7 mouse cellular contexts compared by ENCODE assay signal in genomic region chr7:126376903-126377277, GRCm38 (mm10). TPM values are rescaled to one million over a fixed set of nuclear protein-coding genes. Genes with fewer than 3 reads are reported as not detected.
DNase-seq lines count a peak whose midpoint lies in the region; ATAC-seq lines count a peak whose summit lies in the region.

No protein-coding gene starts in this region.

- no peaks in the 10 kb centered on the region for H3K36me3 ChIP-seq in lung, embryonic 16.5 days (ENCODE audit: control insufficient read depth, insufficient read depth, low read length)
- H3K36me3 ChIP-seq in embryonic facial prominence, embryonic 11.5 days (replicated peaks; ENCODE audit: control insufficient read depth, insufficient read depth, low read depth, low read length) = no peaks in the 10 kb centered on the region; the same call in 1 of the 2 replicates
- H3K36me3 ChIP-seq in heart, embryonic 15.5 days = peaks cover 23% of the 10 kb centered on the region
- H3K36me3 ChIP-seq in liver, embryonic 12.5 days = peaks cover 37% of the 10 kb centered on the region
- no peaks in the 10 kb centered on the region for H3K36me3 ChIP-seq in stomach, embryonic 16.5 days (ENCODE audit: control insufficient read depth, insufficient read depth, low read length)

- peak overlapping the region; percentile 94 for H3K4me2 ChIP-seq in lung, embryonic 16.5 days (ENCODE audit: low read depth, low read length)
- peak overlapping the region; percentile 94 for H3K4me2 ChIP-seq in embryonic facial prominence, embryonic 11.5 days (ENCODE audit: low read depth, low read length)
- H3K4me2 ChIP-seq in heart, embryonic 15.5 days = peak overlapping the region; percentile 96
- H3K4me2 ChIP-seq in liver, embryonic 12.5 days = peak overlapping the region; percentile 97
- H3K4me2 ChIP-seq in stomach, embryonic 16.5 days (ENCODE audit: low read depth, low read length) = peak overlapping the region; percentile 96

- H3K4me1 ChIP-seq in lung, embryonic 16.5 days (replicated peaks; ENCODE audit: control insufficient read depth, insufficient read depth, low read length) = peaks cover 17% of the 10 kb centered on the region
- no peaks in the 10 kb centered on the region for H3K4me1 ChIP-seq in embryonic facial prominence, embryonic 11.5 days (ENCODE audit: control insufficient read depth, insufficient read depth, low read length)
- peaks cover 22% of the 10 kb centered on the region for H3K4me1 ChIP-seq in heart, embryonic 15.5 days (replicated peaks)
- peaks cover 37% of the 10 kb centered on the region for H3K4me1 ChIP-seq in liver, embryonic 12.5 days
- peaks cover 10% of the 10 kb centered on the region for H3K4me1 ChIP-seq in stomach, embryonic 16.5 days (ENCODE audit: control insufficient read depth, insufficient read depth, low read length)

- ATAC-seq in lung, embryonic 16.5 days (ENCODE audit: low read depth) = peak; percentile 55
- no peak for ATAC-seq in embryonic facial prominence, embryonic 11.5 days (replicated peaks; ENCODE audit: insufficient number of reproducible peaks, low FRiP score, low TSS enrichment, low read depth)
- ATAC-seq in heart, embryonic 15.5 days (replicated peaks; ENCODE audit: insufficient number of reproducible peaks, insufficient read depth, low FRiP score, low read depth) = no peak; the same call in none of the 2 replicates
- ATAC-seq in liver, embryonic 12.5 days = peak; percentile 58
- ATAC-seq in stomach, embryonic 16.5 days (ENCODE audit: insufficient read depth, low FRiP score) = peak; percentile 52; the same call in 1 of the 2 replicates

- peak overlapping the region; percentile 36; the same call in 1 of the 2 replicates for H3K27ac ChIP-seq in lung, embryonic 16.5 days (ENCODE audit: low read length)
- no peak overlapping the region for H3K27ac ChIP-seq in embryonic facial prominence, embryonic 11.5 days (replicated peaks; ENCODE audit: low read depth, low read length)
- H3K27ac ChIP-seq in heart, embryonic 15.5 days = 0 out of 2 replicates have a peak overlapping the region, but pooled peaks have one; percentile 6
- H3K27ac ChIP-seq in liver, embryonic 12.5 days = peak overlapping the region; percentile 69
- no peak overlapping the region for H3K27ac ChIP-seq in stomach, embryonic 16.5 days (ENCODE audit: low read length)

- no peaks in the 10 kb centered on the region for H3K9me3 ChIP-seq in lung, embryonic 16.5 days (ENCODE audit: control insufficient read depth, low read length)
- H3K9me3 ChIP-seq in embryonic facial prominence, embryonic 11.5 days (replicated peaks; ENCODE audit: control insufficient read depth, low read length) = no peaks in the 10 kb centered on the region
- no peaks in the 10 kb centered on the region for H3K9me3 ChIP-seq in heart, embryonic 15.5 days (replicated peaks)
- H3K9me3 ChIP-seq in liver, embryonic 12.5 days (replicated peaks) = no peaks in the 10 kb centered on the region
- H3K9me3 ChIP-seq in stomach, embryonic 16.5 days (replicated peaks; ENCODE audit: control insufficient read depth, low read length) = no peaks in the 10 kb centered on the region

- DNase-seq in lung, postnatal 4 days = no peak
- DNase-seq in embryonic facial prominence, embryonic 11.5 days (ENCODE audit: low spot score) = no peak
- no peak for DNase-seq in ovary, postnatal 10 days (ENCODE audit: low spot score)

- H3K27me3 ChIP-seq in lung, embryonic 16.5 days (ENCODE audit: control insufficient read depth, insufficient read depth, low read depth, low read length) = no peaks in the 10 kb centered on the region
- H3K27me3 ChIP-seq in embryonic facial prominence, embryonic 11.5 days (ENCODE audit: control insufficient read depth, insufficient read depth, low read length) = no peaks in the 10 kb centered on the region
- H3K27me3 ChIP-seq in heart, embryonic 15.5 days = 0 out of 2 replicates have a peak, but pooled peaks cover 6% of the 10 kb centered on the region
- no peaks in the 10 kb centered on the region for H3K27me3 ChIP-seq in liver, embryonic 12.5 days (replicated peaks)
- H3K27me3 ChIP-seq in stomach, embryonic 16.5 days (ENCODE audit: control insufficient read depth, insufficient read depth, low read length) = no peaks in the 10 kb centered on the region

- H3K9ac ChIP-seq in lung, embryonic 16.5 days (ENCODE audit: low read length) = peak overlapping the region; percentile 89
- peak overlapping the region; percentile 84 for H3K9ac ChIP-seq in embryonic facial prominence, embryonic 11.5 days (replicated peaks; ENCODE audit: low read length)
- H3K9ac ChIP-seq in heart, embryonic 15.5 days = peak overlapping the region; percentile 73
- peak overlapping the region; percentile 89 for H3K9ac ChIP-seq in liver, embryonic 12.5 days
- H3K9ac ChIP-seq in stomach, embryonic 16.5 days (ENCODE audit: low read length) = peak overlapping the region; percentile 81

- 0% methylated on average over 27 of the region's 27 CpGs for WGBS in lung, embryonic 16.5 days
- under 1% methylated on average over 27 of the region's 27 CpGs for WGBS in embryonic facial prominence, embryonic 11.5 days
- WGBS in heart, embryonic 15.5 days = under 1% methylated on average over 27 of the region's 27 CpGs
- whole genome bisulfite sequencing in liver, embryonic 12.5 days (ENCODE audit: insufficient replicate concordance) = under 1% methylated on average over 27 of the region's 27 CpGs
- 1% methylated on average over 27 of the region's 27 CpGs for WGBS in stomach, embryonic 16.5 days

- peak overlapping the region; percentile 93 for H3K4me3 ChIP-seq in lung, embryonic 16.5 days (ENCODE audit: low read length)
- H3K4me3 ChIP-seq in embryonic facial prominence, embryonic 11.5 days (ENCODE audit: low read depth, low read length) = peak overlapping the region; percentile 94
- peak overlapping the region; percentile 73 for H3K4me3 ChIP-seq in heart, embryonic 15.5 days
- H3K4me3 ChIP-seq in liver, embryonic 12.5 days = peak overlapping the region; percentile 94
- peak overlapping the region; percentile 80 for H3K4me3 ChIP-seq in stomach, embryonic 16.5 days (replicated peaks; ENCODE audit: low read length)

RNA-seq across cellular contexts. Expression of gene Spns1, which starts 0.4 kb away (rescaled TPM):
- polyA plus RNA-seq in lung, embryonic 16.5 days (2015; fragmentation: Nextera tagmentation; extraction: Ambion mirVana) = 54.3 and 55.1 TPM in 2 replicates
- polyA plus RNA-seq in embryonic facial prominence, embryonic 11.5 days (2014; fragmentation: Nextera tagmentation; extraction: Ambion mirVana) = 31.5 and 35.0 TPM in 2 replicates
- 36.0 and 46.3 TPM in 2 replicates for polyA plus RNA-seq in heart, embryonic 15.5 days (2015; fragmentation: Nextera tagmentation; extraction: Ambion mirVana)
- polyA plus RNA-seq in liver, embryonic 12.5 days (2016; fragmentation: Nextera tagmentation; extraction: Ambion mirVana) = 27.3 and 29.1 TPM in 2 replicates
- polyA plus RNA-seq in stomach, embryonic 16.5 days (2015; fragmentation: Nextera tagmentation; extraction: Ambion mirVana) = 48.1 and 52.4 TPM in 2 replicates

RNA-seq across cellular contexts. Expression of gene Lat, which starts 7.5 kb away (rescaled TPM):
- 4.5 and 10.9 TPM in 2 replicates for polyA plus RNA-seq in lung, embryonic 16.5 days (2015; fragmentation: Nextera tagmentation; extraction: Ambion mirVana)
- polyA plus RNA-seq in embryonic facial prominence, embryonic 11.5 days (2014; fragmentation: Nextera tagmentation; extraction: Ambion mirVana) = 2.1 and 3.5 TPM in 2 replicates
- polyA plus RNA-seq in heart, embryonic 15.5 days (2015; fragmentation: Nextera tagmentation; extraction: Ambion mirVana) = 4.3 and 22.6 TPM in 2 replicates
- polyA plus RNA-seq in liver, embryonic 12.5 days (2016; fragmentation: Nextera tagmentation; extraction: Ambion mirVana) = 14.5 and 15.6 TPM in 2 replicates
- polyA plus RNA-seq in stomach, embryonic 16.5 days (2015; fragmentation: Nextera tagmentation; extraction: Ambion mirVana) = 0.51 and 2.0 TPM in 2 replicates

RNA-seq across cellular contexts. Expression of gene Nfatc2ip, which starts 19.6 kb away (rescaled TPM):
- 2.3 and 2.4 TPM in 2 replicates for polyA plus RNA-seq in lung, embryonic 16.5 days (2015; fragmentation: Nextera tagmentation; extraction: Ambion mirVana)
- polyA plus RNA-seq in embryonic facial prominence, embryonic 11.5 days (2014; fragmentation: Nextera tagmentation; extraction: Ambion mirVana) = 3.5 and 4.3 TPM in 2 replicates
- 1.4 and 2.6 TPM in 2 replicates for polyA plus RNA-seq in heart, embryonic 15.5 days (2015; fragmentation: Nextera tagmentation; extraction: Ambion mirVana)
- polyA plus RNA-seq in liver, embryonic 12.5 days (2016; fragmentation: Nextera tagmentation; extraction: Ambion mirVana) = 3.6 and 3.7 TPM in 2 replicates
- 1.1 and 1.4 TPM in 2 replicates for polyA plus RNA-seq in stomach, embryonic 16.5 days (2015; fragmentation: Nextera tagmentation; extraction: Ambion mirVana)

RNA-seq across cellular contexts. Expression of gene Cd19, which starts 37.8 kb away (rescaled TPM):
- 0.09 and 0.11 TPM in 2 replicates for polyA plus RNA-seq in lung, embryonic 16.5 days (2015; fragmentation: Nextera tagmentation; extraction: Ambion mirVana)
- polyA plus RNA-seq in embryonic facial prominence, embryonic 11.5 days (2014; fragmentation: Nextera tagmentation; extraction: Ambion mirVana) = not detected in 2 replicates
- 0.09 TPM in 1 of 2 replicates, not detected in the other for polyA plus RNA-seq in heart, embryonic 15.5 days (2015; fragmentation: Nextera tagmentation; extraction: Ambion mirVana)
- polyA plus RNA-seq in liver, embryonic 12.5 days (2016; fragmentation: Nextera tagmentation; extraction: Ambion mirVana) = 0.08 TPM in 1 of 2 replicates, not detected in the other
- polyA plus RNA-seq in stomach, embryonic 16.5 days (2015; fragmentation: Nextera tagmentation; extraction: Ambion mirVana) = 0.62 and 0.75 TPM in 2 replicates

RNA-seq across cellular contexts. Expression of gene Rabep2, which starts 51.7 kb away (rescaled TPM):
- polyA plus RNA-seq in lung, embryonic 16.5 days (2015; fragmentation: Nextera tagmentation; extraction: Ambion mirVana) = 34.2 and 35.3 TPM in 2 replicates
- 18.6 and 24.8 TPM in 2 replicates for polyA plus RNA-seq in embryonic facial prominence, embryonic 11.5 days (2014; fragmentation: Nextera tagmentation; extraction: Ambion mirVana)
- polyA plus RNA-seq in heart, embryonic 15.5 days (2015; fragmentation: Nextera tagmentation; extraction: Ambion mirVana) = 16.3 and 22.8 TPM in 2 replicates
- polyA plus RNA-seq in liver, embryonic 12.5 days (2016; fragmentation: Nextera tagmentation; extraction: Ambion mirVana) = 9.6 and 10.2 TPM in 2 replicates
- 28.0 and 31.5 TPM in 2 replicates for polyA plus RNA-seq in stomach, embryonic 16.5 days (2015; fragmentation: Nextera tagmentation; extraction: Ambion mirVana)

Comparison
In these comparisons a context has a peak if more than half of its experiments do, and no peak if none do; other contexts are left out.
1. ATAC-seq: peak in lung, embryonic 16.5 days (single experiment), liver, embryonic 12.5 days (single experiment) and stomach, embryonic 16.5 days (single experiment); none in embryonic facial prominence, embryonic 11.5 days (single experiment) and heart, embryonic 15.5 days (single experiment).
2. H3K27ac ChIP-seq: peak in lung, embryonic 16.5 days (single experiment), heart, embryonic 15.5 days (single experiment) and liver, embryonic 12.5 days (single experiment); none in embryonic facial prominence, embryonic 11.5 days (single experiment) and stomach, embryonic 16.5 days (single experiment).
3. Peak in every context shown above with its lines, with median percentiles within 50 percentile points of each other: H3K4me2 ChIP-seq, H3K4me3 ChIP-seq and H3K9ac ChIP-seq.